Mouse (Mus musculus) brown adipose tissue, adult 24 weeks (tissue): ENCODE measurements around the gene Rab30. TPM values are rescaled to one million over a fixed set of nuclear protein-coding genes. Genes with fewer than 3 reads are reported as not detected.

Source experiments
- H3K27ac ChIP-seq: fragments of 200-500 bp; replicated peaks from 2 replicates; pipeline ENCODE4 v1.5.1; 2012; ENCODE audit warnings: low read depth, mild to moderate bottlenecking, low read length
- H3K4me1 ChIP-seq: fragments of 200-500 bp; 2 replicates; pipeline ENCODE4 v1.6.1; 2012; ENCODE audit warnings: low read length, mixed read lengths; ENCODE audit not compliant: control insufficient read depth, insufficient read depth, insufficient read length
- H3K4me3 ChIP-seq: fragments of 200-500 bp; 2 replicates; pipeline ENCODE4 v1.5.1; 2012; ENCODE audit warnings: low read depth, mild to moderate bottlenecking, low read length, moderate library complexity; ENCODE audit not compliant: insufficient read depth
- polyA plus RNA-seq: library from polyadenylated mRNA; stranded (reverse); fragments of >200 nt; gene quantifications from 2 replicates; pipeline ENCODE4 v1.2.4, GENCODE M21; 2012; ENCODE audit not compliant: missing spikeins, insufficient read depth, insufficient read length

Rab30 gene
- polyA plus RNA-seq, 1 experiment = 16.0 TPM

GRCm38 (mm10) chr7:92768859-92769258, 27.5 kb downstream of the Rab30 start:
- no peak overlapping the region for H3K27ac ChIP-seq
- H3K4me3 ChIP-seq = no peak overlapping the region
- no peaks in the 10 kb centered on the region for H3K4me1 ChIP-seq

DNA sequence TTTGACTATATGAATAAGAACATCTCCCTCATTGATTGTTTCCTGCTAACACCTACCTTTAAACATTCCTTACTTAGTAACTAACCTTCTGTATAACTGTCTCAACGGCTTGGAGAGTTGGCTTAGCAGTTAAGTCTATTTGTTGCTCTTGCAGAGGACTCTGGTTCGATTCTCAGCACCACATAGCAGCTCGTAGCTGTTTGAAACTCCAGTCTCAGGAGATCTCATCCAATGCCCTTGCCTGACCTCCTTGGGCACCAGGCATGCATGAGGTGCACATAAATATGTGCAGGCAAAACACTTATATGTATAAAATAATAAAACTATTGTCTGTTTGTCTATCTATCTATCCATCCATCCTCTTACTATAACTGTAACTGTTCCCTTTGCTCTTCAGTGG, 31.6 kb downstream of the Rab30 start:
- H3K27ac ChIP-seq = no peak overlapping the region
- H3K4me1 ChIP-seq = no peaks in the 10 kb centered on the region
- H3K4me3 ChIP-seq = no peak overlapping the region

GRCm38 (mm10) chr7:92773596-92773995, 32.2 kb downstream of the Rab30 start:
- no peaks in the 10 kb centered on the region for H3K4me1 ChIP-seq
- H3K27ac ChIP-seq = no peak overlapping the region

GRCm38 (mm10) chr7:92774741-92775140, 33.3 kb downstream of the Rab30 start:
- Histone ChIP-seq H3K4me1 (no peaks in the 10 kb centered on the region), H3K27ac (no peak overlapping the region), H3K4me3 (no peak overlapping the region)

More at GRCm38 (mm10) chr7:92773596-92773995, 32.2 kb downstream of the Rab30 start:
- no peak overlapping the region for H3K4me3 ChIP-seq

GRCm38 (mm10) chr7:92775703-92776102, 34.3 kb downstream of the Rab30 start:
- H3K4me1 ChIP-seq = no peaks in the 10 kb centered on the region
- no peak overlapping the region for H3K4me3 ChIP-seq
- no peak overlapping the region for H3K27ac ChIP-seq

DNA sequence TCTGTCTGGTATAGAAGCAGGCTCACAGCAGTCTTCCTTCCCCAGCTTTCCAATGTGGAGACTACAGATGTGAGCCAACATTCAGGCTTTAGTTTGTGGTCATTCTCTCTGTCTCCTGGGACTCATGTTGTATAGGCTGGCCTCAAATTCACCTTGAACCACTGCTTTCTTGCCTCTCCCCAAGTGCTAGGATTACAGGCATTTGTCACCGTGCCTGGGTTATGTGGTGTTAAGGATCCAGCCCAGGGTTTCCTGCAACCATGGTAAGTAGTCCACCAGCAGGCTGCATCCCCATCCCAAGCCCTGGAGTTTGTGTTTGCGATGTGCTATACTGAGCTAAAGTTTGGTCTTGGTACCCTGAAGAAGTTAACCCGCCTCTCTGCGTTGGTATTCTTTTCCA, 35.2 kb downstream of the Rab30 start:
- Histone ChIP-seq H3K4me3 (no peak overlapping the region), H3K4me1 (no peaks in the 10 kb centered on the region), H3K27ac (no peak overlapping the region)

GRCm38 (mm10) chr7:92777108-92777973, 35.9 kb downstream of the Rab30 start:
- Histone ChIP-seq H3K4me3 (peak overlapping the region; percentile 51), H3K27ac (no peak overlapping the region; the same call in 1 of the 2 replicates), H3K4me1 (no peaks in the 10 kb centered on the region)

DNA sequence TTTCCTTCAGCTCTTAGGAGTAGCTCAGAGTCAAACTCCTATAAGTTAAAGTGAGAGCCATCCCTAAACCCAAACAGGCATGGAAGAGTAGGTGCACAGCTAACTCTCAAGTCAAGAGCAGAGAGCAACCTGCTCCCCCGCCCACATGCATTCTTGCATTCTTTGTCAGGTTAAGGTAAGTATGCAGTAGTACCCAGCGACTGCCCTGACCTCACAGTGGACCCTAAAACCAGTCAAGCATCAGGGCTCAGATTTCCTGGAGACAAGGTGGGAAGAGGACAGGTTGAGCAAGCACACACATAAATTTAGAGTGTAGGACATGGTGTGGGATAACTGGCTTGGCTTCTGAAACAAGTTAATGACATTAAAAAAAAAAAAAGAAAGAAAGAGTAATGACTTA, 37.7 kb downstream of the Rab30 start:
- Histone ChIP-seq H3K4me3 (no peak overlapping the region), H3K27ac (no peak overlapping the region), H3K4me1 (0 out of 2 replicates have a peak, but pooled peaks cover 3% of the 10 kb centered on the region)

DNA sequence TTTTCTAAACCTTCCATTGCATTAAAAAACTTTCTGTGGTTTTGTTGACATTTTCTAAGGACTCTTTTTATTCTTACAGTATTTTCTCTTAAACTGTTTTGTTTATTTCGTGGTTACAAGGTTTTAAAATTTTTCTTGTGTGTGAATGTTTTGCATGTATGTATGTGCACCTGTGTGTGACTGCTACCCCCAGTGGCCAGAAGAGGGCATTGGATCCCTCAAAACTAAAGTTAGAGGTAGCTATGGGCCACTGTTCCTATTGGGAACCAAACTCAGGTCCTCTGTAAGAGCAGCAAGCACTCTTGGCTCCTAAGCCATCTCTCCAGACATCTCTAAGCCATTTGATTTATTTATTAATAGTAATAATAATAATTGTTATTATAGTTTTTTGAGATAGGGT, 40.0 kb downstream of the Rab30 start:
- Histone ChIP-seq H3K27ac (no peak overlapping the region), H3K4me3 (no peak overlapping the region), H3K4me1 (0 out of 2 replicates have a peak, but pooled peaks cover 3% of the 10 kb centered on the region)

DNA sequence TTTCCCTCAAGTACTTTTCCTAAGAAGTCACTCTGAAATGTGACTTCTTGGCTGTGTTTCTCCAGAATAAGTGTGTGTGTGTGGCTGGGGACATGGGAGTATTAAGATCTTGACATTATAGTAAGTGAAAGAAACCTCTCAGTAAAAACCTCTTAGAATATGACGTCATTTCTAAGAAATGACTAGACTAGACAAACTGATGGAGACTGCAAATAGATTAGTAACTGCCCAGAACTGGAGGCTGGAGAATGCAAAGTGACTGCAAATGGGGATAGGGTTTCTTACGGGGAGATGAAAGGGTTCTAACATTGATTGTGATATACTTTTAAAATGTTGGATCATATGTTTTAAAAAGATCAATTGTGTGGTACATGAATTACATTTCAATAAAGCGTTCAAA, 40.5 kb downstream of the Rab30 start:
- H3K27ac ChIP-seq = no peak overlapping the region
- no peak overlapping the region for H3K4me3 ChIP-seq

DNA sequence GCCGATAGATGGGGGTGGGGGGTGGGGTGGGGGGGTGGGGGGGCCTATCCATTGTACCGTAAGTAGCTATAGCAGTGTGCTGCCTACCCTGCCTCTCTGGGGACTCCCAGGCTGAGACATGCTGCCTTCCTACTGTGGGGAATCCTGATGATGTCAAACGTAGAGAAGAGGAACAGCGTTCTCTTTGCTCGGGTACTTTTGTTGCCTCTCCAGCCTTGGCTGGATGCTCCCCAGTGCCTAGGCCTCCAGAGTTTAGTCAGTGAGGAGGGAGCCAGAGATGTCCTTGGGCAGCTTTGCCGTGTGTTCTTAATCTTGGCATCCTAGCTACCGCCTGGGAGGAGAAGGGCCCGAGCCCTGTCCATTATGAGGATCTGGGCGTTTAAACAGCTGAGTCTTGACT, 41.1 kb downstream of the Rab30 start:
- Histone ChIP-seq H3K4me1 (0 out of 2 replicates have a peak, but pooled peaks cover 3% of the 10 kb centered on the region), H3K4me3 (no peak overlapping the region), H3K27ac (no peak overlapping the region)

More for the DNA sequence above, 40.5 kb downstream of the Rab30 start:
- H3K4me1 ChIP-seq = 0 out of 2 replicates have a peak, but pooled peaks cover 3% of the 10 kb centered on the region

- Histone ChIP-seq H3K4me1 (0 out of 2 replicates have a peak, but pooled peaks cover 3% of the 10 kb centered on the region), H3K27ac (0 out of 2 replicates have a peak overlapping the region, but pooled peaks have one; percentile 4), H3K4me3 (no peak overlapping the region)
Observed at GRCm38 (mm10) chr7:92783166-92783806, 41.9 kb downstream of the Rab30 start.

- H3K4me3 ChIP-seq = no peak overlapping the region
- H3K27ac ChIP-seq = peak overlapping the region; percentile 4; the same call in 1 of the 2 replicates
- H3K4me1 ChIP-seq = 0 out of 2 replicates have a peak, but pooled peaks cover 3% of the 10 kb centered on the region
Observed at GRCm38 (mm10) chr7:92783914-92784313, 42.5 kb downstream of the Rab30 start.

- Histone ChIP-seq H3K4me1 (no peaks in the 10 kb centered on the region), H3K27ac (no peak overlapping the region), H3K4me3 (no peak overlapping the region)
Observed at GRCm38 (mm10) chr7:92795749-92796148, 54.3 kb downstream of the Rab30 start.

DNA sequence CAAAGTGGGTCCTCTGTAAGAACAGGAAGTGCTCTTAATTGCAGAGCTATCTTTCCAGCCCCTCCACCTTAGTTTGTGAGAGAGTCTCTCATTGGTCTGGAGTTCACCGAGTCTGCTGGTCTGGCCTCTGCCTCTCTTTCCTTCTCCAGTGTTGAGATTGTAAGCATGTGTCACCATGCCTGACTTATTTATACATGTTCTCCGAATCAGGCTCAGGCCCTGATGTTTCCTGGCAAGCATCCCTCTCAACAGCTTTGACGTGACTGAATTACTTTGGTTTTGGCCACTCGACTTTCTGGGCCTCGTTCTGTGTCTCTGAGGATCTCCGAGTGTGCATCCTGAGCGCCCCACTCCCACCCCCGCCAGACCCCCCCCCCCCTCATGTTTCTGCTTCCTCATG, 55.4 kb downstream of the Rab30 start:
- no peak overlapping the region for H3K4me3 ChIP-seq
- H3K27ac ChIP-seq = no peak overlapping the region
- no peaks in the 10 kb centered on the region for H3K4me1 ChIP-seq
